Mouse (Mus musculus): ENCODE measurements around the gene Rab3gap2.

The Rab3gap2 gene

GRCm38 (mm10) chr1:185334136-185334535, 130.2 kb downstream of the Rab3gap2 start:
- peak; percentile 26 for DNase-seq

- DNase-seq = no peak
These were observed 131.4 kb downstream of the Rab3gap2 start for GRCm38 (mm10) chr1:185335231-185335765.

All from cerebellum, adult 9-10 months (tissue).